Mouse (Mus musculus): ENCODE data around the gene Sec16a. TPM values are rescaled to one million over a fixed set of nuclear protein-coding genes. Genes with fewer than 3 reads are reported as not detected.
A peak's percentile ranks its signal among the peaks of the same experiment; 100 is the strongest.

Gene Sec16a
- total and polyA plus RNA-seq, 2 experiments = 44.5 to 78.2 TPM

DNA sequence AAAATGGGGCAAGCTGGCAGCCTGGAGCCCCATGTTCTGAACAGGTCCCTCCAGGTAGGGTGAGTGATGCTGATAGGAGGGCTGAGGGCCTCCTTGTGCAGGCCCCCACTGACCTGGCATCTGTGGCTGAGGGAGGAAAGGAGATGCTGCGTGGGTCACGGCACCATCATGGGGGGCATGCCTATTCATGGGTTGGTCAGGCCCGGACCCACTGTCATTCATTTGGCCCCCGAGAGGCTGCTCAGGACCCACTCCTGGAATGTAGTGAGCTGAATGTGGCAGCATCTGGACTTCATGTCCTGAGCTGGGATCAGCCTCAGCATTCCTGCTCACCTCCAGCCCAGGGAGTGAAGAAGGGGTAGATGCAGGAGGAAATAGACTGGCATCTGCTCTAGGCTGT, 3.8 kb downstream of the Sec16a start:
- no peak overlapping the region for H3K27ac ChIP-seq (replicated peaks; ENCODE audit: insufficient read depth, low read depth, low read length)
- 92% methylated on average over 4 of the region's 4 CpGs for WGBS

DNA sequence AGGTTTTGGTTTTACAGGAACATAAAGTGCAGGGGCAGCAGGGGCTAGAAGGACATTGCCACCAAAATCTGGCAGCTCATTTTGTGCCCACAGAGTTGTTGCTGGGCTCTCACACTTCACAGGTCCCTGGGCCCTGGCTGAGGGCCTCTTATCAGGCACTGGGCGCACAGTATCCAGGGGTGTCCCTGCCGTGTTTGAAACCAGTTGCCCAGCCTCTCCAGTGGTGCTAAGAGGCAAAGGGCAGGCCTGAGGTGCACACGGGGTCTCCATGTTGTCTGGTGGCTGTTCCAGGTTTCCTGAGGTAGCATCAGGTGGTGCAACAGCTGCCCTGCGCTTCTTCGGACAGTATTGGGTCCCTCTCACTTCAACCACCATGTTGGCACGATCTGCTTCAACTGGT, 5.3 kb downstream of the Sec16a start:
- TF ChIP-seq CTCF (IDR thresholded peaks at IDR 0.05; ENCODE audit: low read depth, low read length) = no peak
- TF ChIP-seq POLR2A (IDR thresholded peaks at IDR 0.05; ENCODE audit: extremely low read depth, insufficient read depth, low read length) = no peak
- H3K79me2 ChIP-seq (ENCODE audit: control insufficient read depth, insufficient read depth, low read length) = peaks cover 30% of the 10 kb centered on the region; the same call in 1 of the 2 replicates
- 67% methylated on average over 6 of the region's 6 CpGs for WGBS

More for the DNA sequence above, 3.8 kb downstream of the Sec16a start:
- H3K27me3 ChIP-seq (ENCODE audit: control insufficient read depth, insufficient read depth, low read length) = no peaks in the 10 kb centered on the region
- peaks cover 24% of the 10 kb centered on the region for H3K4me1 ChIP-seq (ENCODE audit: control insufficient read depth, insufficient read depth, low read length)
- H3K9ac ChIP-seq (ENCODE audit: low read depth, low read length) = no peak overlapping the region
- H3K4me3 ChIP-seq (ENCODE audit: insufficient read depth, low read depth, low read length) = no peak overlapping the region
- H3K79me2 ChIP-seq (ENCODE audit: control insufficient read depth, insufficient read depth, low read length) = peaks cover 33% of the 10 kb centered on the region; the same call in 1 of the 2 replicates
- no peak for TF ChIP-seq POLR2A (IDR thresholded peaks at IDR 0.05; ENCODE audit: extremely low read depth, insufficient read depth, low read length)
- TF ChIP-seq CTCF (IDR thresholded peaks at IDR 0.05; ENCODE audit: low read depth, low read length) = no peak
- H3K36me3 ChIP-seq (ENCODE audit: control insufficient read depth, insufficient read depth, low read length) = peaks cover 31% of the 10 kb centered on the region
- DNase-seq (ENCODE audit: extremely low read depth, low read depth, low spot score) = no peak

DNA sequence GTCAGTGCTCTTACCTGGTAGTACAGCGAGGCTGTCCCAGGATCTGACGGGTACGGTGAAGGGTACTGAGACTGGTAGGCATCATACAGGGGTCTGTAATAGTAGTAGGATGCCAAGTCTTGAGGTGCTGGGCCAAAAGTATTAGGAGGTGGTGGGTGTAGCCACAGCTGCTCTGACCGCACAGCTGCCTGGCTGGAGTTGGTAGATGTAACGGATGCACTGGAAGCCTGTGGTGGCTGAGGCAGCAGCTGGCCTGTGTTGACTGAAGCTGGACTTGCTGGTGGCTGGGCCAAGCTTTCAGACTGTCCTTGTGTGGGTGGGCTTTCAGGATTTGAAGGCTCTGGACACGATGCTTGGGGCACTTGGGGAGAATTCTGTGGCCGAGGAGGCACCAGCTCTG, 6.6 kb downstream of the Sec16a start:
- Histone ChIP-seq H3K79me2 (ENCODE audit: control insufficient read depth, insufficient read depth, low read length) (peaks cover 30% of the 10 kb centered on the region; the same call in 1 of the 2 replicates), H3K4me1 (ENCODE audit: control insufficient read depth, insufficient read depth, low read length) (peaks cover 46% of the 10 kb centered on the region), H3K27me3 (ENCODE audit: control insufficient read depth, insufficient read depth, low read length) (no peaks in the 10 kb centered on the region), H3K9ac (ENCODE audit: low read depth, low read length) (peak overlapping the region; percentile 40), H3K27ac (replicated peaks; ENCODE audit: insufficient read depth, low read depth, low read length) (peak overlapping the region; percentile 58), H3K4me3 (ENCODE audit: insufficient read depth, low read depth, low read length) (no peak overlapping the region), H3K36me3 (ENCODE audit: control insufficient read depth, insufficient read depth, low read length) (peaks cover 52% of the 10 kb centered on the region)
- WGBS = 66% methylated on average over 7 of the region's 7 CpGs
- TF ChIP-seq CTCF (IDR thresholded peaks at IDR 0.05; ENCODE audit: low read depth, low read length) (no peak), POLR2A (IDR thresholded peaks at IDR 0.05; ENCODE audit: extremely low read depth, insufficient read depth, low read length) (no peak)
- no peak for DNase-seq (ENCODE audit: extremely low read depth, low read depth, low spot score)

More for the DNA sequence above, 5.3 kb downstream of the Sec16a start:
- DNase-seq (ENCODE audit: extremely low read depth, low read depth, low spot score) = no peak
- Histone ChIP-seq H3K36me3 (ENCODE audit: control insufficient read depth, insufficient read depth, low read length) (peaks cover 40% of the 10 kb centered on the region), H3K4me1 (ENCODE audit: control insufficient read depth, insufficient read depth, low read length) (peaks cover 37% of the 10 kb centered on the region), H3K27ac (replicated peaks; ENCODE audit: insufficient read depth, low read depth, low read length) (0 out of 2 replicates have a peak overlapping the region, but pooled peaks have one; percentile 11), H3K9ac (ENCODE audit: low read depth, low read length) (no peak overlapping the region), H3K4me3 (ENCODE audit: insufficient read depth, low read depth, low read length) (no peak overlapping the region), H3K27me3 (ENCODE audit: control insufficient read depth, insufficient read depth, low read length) (no peaks in the 10 kb centered on the region)

DNA sequence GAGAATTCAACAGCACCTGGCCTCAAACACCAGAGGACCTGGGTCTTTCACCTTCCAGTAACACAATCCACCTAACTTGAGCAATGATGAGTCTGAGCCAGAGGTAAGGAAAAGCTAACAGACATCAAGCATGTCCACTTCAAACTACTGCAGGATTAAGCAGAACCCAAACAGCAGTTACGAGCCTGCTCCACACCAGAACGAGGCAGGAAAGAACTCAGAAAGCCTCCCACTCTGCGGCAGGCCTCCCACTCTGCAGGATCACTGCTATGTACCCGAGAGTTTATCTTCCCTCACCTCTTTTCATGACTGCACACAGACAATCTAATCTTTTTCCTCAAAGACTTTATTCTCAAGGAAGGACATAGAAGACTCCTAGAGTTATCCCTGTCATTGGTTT, 7.8 kb downstream of the Sec16a start:
- no peak for TF ChIP-seq CTCF (IDR thresholded peaks at IDR 0.05; ENCODE audit: low read depth, low read length)
- TF ChIP-seq POLR2A (IDR thresholded peaks at IDR 0.05; ENCODE audit: extremely low read depth, insufficient read depth, low read length) = no peak

DNA sequence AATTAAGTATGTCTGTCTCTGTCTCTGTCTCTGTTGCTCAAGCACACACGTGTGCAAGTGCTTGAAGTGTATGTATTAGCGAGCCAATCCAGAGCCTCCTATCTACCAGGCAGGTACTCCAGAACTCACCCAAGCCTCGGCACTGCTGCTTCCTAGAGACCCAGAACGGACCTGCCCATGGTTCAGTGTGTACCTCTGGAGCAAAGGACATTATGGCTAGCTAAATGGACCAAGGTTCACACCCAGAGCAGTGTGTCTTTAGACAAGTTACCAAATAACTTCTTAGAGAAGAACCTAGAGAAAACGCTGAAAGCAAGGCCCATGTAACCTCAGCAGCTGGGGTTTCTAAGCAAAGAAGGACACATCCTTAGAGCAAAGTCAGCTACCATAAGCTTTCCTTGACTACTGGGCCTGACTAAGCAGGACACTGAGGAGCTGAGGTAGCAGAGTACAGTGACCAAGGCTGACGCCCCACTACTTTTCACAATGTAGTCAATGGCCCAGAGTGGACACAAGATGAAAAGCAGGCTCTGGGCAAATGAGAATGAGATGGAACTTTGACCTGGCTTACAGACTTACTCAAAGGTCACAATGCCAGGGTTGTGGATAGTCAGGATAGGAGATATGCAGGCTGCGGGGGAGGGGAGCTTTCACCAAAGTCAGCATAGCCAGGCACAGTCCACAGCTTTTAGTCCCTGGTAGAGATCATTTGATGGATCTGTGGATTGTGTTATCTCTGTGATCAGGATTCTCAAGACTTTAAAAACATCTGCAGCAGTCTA, 10.0 kb downstream of the Sec16a start:
- no peak overlapping the region; the same call in 1 of the 2 replicates for H3K9ac ChIP-seq (ENCODE audit: low read depth, low read length)
- no peak for TF ChIP-seq CTCF (IDR thresholded peaks at IDR 0.05; ENCODE audit: low read depth, low read length)
- no peak for TF ChIP-seq POLR2A (IDR thresholded peaks at IDR 0.05; ENCODE audit: extremely low read depth, insufficient read depth, low read length)
- DNase-seq (ENCODE audit: extremely low read depth, low read depth, low spot score) = peak; percentile 96
- no peaks in the 10 kb centered on the region for H3K27me3 ChIP-seq (ENCODE audit: control insufficient read depth, insufficient read depth, low read length)
- H3K79me2 ChIP-seq (ENCODE audit: control insufficient read depth, insufficient read depth, low read length) = peaks cover 21% of the 10 kb centered on the region; the same call in 1 of the 2 replicates
- H3K4me1 ChIP-seq (ENCODE audit: control insufficient read depth, insufficient read depth, low read length) = peaks cover 46% of the 10 kb centered on the region
- H3K4me3 ChIP-seq (ENCODE audit: insufficient read depth, low read depth, low read length) = no peak overlapping the region
- WGBS = 30% methylated on average over 7 of the region's 7 CpGs
- H3K27ac ChIP-seq (replicated peaks; ENCODE audit: insufficient read depth, low read depth, low read length) = peak overlapping the region; percentile 75
- H3K36me3 ChIP-seq (ENCODE audit: control insufficient read depth, insufficient read depth, low read length) = peaks cover 63% of the 10 kb centered on the region

More for the DNA sequence above, 7.8 kb downstream of the Sec16a start:
- Histone ChIP-seq H3K79me2 (ENCODE audit: control insufficient read depth, insufficient read depth, low read length) (peaks cover 30% of the 10 kb centered on the region; the same call in 1 of the 2 replicates), H3K27ac (replicated peaks; ENCODE audit: insufficient read depth, low read depth, low read length) (peak overlapping the region; percentile 68), H3K4me3 (ENCODE audit: insufficient read depth, low read depth, low read length) (no peak overlapping the region), H3K27me3 (ENCODE audit: control insufficient read depth, insufficient read depth, low read length) (no peaks in the 10 kb centered on the region), H3K36me3 (ENCODE audit: control insufficient read depth, insufficient read depth, low read length) (peaks cover 61% of the 10 kb centered on the region), H3K4me1 (ENCODE audit: control insufficient read depth, insufficient read depth, low read length) (peaks cover 46% of the 10 kb centered on the region), H3K9ac (ENCODE audit: low read depth, low read length) (no peak overlapping the region)
- peak; percentile 77 for DNase-seq (ENCODE audit: extremely low read depth, low read depth, low spot score)
- 13% methylated on average over 4 of the region's 4 CpGs for WGBS

DNA sequence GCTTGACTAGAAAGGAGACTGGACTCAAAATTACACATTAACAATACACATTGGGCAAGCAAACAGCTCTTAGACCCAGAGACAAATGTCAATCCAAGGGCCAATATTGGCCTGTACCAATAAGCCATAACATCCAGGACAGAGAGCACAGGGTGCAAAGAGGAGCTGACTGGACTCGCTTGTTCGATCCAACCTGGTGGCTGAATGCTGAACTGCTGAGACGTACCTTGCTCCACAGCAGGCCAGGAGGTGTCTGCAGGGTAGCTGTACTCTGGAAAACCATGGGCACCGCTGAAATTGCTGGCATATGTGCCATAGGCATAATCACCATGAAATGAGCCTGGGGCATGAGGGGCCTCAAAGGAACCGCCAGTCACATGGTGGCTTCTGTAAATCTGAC, 15.2 kb downstream of the Sec16a start:
- Histone ChIP-seq H3K4me1 (ENCODE audit: control insufficient read depth, insufficient read depth, low read length) (peaks cover 12% of the 10 kb centered on the region), H3K27ac (replicated peaks; ENCODE audit: insufficient read depth, low read depth, low read length) (no peak overlapping the region), H3K36me3 (ENCODE audit: control insufficient read depth, insufficient read depth, low read length) (peaks cover 79% of the 10 kb centered on the region), H3K79me2 (ENCODE audit: control insufficient read depth, insufficient read depth, low read length) (peaks cover 13% of the 10 kb centered on the region; the same call in 1 of the 2 replicates), H3K4me3 (ENCODE audit: insufficient read depth, low read depth, low read length) (no peak overlapping the region), H3K9ac (ENCODE audit: low read depth, low read length) (no peak overlapping the region), H3K27me3 (ENCODE audit: control insufficient read depth, insufficient read depth, low read length) (no peaks in the 10 kb centered on the region)
- peak; percentile 89 for DNase-seq (ENCODE audit: extremely low read depth, low read depth, low spot score)
- no peak for TF ChIP-seq POLR2A (IDR thresholded peaks at IDR 0.05; ENCODE audit: extremely low read depth, insufficient read depth, low read length)
- TF ChIP-seq CTCF (IDR thresholded peaks at IDR 0.05; ENCODE audit: low read depth, low read length) = peak; percentile 63
- WGBS = 46% methylated on average over 5 of the region's 5 CpGs

Measured in liver, adult 2 months (tissue).